Mouse (Mus musculus): ENCODE measurements around the gene Adprm.

GRCm38 (mm10) chr11:67008528-67008927 is 43.9 kb downstream of the Adprm start:
- TF ChIP-seq MAX (IDR thresholded peaks at IDR 0.05; ENCODE audit: low read length) (no peak), EP300 (IDR thresholded peaks at IDR 0.05; ENCODE audit: low read length) (no peak)

Measured in CH12.LX (cell line).